Mouse (Mus musculus) R1 (cell line): ENCODE data around the gene Samd4.

Experiments
- DNase-seq: peaks from one replicate; pipeline ENCODE4 v3.0.0-alpha.2; 2018; ENCODE audit warnings: low read depth, low spot score

Samd4 gene

DNA sequence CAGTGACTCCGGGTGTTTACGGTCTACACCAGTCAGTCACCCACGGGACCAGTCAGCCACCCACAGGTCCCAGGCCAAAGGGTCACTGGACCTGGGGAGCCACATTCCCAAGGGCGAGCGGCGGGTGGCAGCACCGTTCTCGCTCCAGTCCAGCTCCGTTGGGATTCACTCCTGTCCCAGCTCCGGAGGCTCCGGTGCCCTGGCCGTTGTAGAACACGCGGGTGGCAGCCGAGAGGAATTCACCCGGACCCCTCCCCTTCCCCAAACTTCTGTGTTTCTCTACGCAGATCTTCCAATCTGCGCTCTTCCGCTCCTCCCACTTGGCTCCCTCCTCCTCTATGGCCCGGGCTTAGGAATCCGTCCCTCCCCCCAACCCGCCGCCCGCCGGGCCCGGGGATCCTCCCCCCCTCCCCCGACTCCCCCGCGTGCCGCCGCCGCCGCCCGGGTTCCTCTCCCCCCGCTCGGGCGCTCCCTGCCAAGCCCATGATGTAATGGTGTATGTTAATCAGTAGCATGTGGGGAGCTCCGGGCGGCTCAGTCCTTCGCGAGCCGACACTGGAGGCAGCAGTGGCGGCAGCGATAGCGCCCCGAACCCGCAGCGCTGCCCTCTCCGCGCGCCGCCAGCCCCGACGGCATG is at the start of gene Samd4:
Samd4 (plus strand) TSS at position 424 of the 637 bp plus-strand sequence.
- DNase-seq, result peak; percentile 84

GRCm38 (mm10) chr14:46839326-46839725 is 43.3 kb upstream of the Samd4 start:
- no peak for DNase-seq

DNA sequence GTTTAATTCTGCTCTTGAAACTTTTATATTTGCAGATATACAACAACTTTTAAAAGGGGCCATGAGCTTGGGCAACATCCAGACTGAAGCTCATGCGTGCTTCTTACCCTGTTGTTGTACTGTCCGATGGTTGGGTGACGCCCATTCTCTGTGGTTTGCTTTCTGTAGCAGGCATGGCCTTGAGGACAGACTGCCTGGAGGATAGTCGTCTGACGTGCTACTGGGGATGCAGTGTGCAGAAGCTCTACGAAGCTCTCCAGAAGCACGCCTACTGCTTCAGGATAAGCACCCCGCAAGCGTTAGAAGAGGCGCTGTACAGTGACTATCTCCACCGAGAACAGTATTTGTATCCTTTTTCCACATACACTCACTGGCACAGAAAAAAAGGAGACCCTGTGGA is 36.9 kb upstream of the Samd4 start:
- no peak for DNase-seq

DNA sequence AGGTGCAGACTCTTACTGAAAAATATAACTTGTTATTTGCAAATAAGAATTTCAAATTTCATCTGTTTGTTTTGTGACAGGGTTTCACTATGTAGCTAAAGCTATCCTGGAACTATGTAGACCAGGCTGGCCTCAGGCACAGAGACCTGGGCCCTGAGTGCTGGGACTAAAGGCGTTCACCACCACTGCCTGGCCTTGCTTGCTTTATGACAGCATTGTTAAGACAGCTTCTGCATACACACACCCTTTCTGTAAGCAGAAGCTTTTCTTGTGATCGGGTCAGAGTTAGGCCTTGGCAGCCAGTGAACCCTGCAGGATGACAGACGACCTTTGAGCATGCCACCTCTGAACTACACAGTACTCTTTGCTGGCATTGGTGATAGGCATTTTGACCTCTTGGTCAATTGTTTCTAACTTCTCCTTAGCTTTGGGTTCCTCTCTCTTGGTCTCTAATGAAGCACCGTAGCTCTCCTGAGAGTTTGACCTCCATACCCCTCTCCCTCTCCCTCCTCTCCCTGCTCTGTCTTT is 34.5 kb upstream of the Samd4 start:
- DNase-seq, result no peak

DNA sequence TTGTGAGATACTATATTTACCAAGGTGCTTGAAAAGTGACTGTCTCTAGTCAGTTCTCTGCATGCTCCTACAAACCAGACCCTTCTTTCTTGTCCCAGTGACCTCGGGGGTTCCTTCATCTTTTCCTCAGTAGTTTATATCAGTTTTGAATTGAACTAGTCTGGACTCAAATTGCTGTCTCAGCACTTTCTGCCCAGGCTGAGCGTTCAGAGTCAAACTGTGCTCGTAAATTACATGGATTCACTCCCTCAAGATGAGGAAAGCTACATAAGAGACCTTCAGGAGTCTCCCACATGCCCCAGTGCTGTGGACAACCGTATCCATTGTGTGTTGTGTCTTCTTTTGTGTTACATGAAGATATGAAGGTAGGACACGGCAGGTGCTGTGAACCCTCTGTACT is 33.9 kb upstream of the Samd4 start:
- DNase-seq, result no peak

- DNase-seq, result no peak
Measured at GRCm38 (mm10) chr14:46849769-46850168, 32.9 kb upstream of the Samd4 start.

DNA sequence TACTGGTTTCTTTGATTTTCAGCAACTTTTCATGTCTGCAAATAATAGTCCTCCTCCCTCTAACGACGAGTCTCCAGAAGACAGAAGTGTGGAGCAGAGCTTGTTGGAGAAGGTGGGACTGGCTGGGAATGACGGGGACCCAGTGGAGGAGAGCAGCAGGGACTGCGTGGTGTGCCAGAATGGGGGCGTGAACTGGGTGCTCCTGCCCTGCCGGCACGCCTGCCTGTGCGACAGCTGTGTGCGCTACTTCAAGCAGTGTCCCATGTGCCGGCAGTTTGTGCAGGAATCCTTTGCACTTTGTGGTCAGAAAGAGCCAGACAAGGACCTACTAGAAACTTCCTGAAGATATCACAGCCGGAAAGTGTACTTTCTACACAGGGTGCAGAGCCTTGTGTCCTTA is 29.0 kb upstream of the Samd4 start:
- DNase-seq, result no peak

GRCm38 (mm10) chr14:46862922-46863321 is 19.7 kb upstream of the Samd4 start:
- no peak for DNase-seq

- DNase-seq, result peak; percentile 66
Measured at GRCm38 (mm10) chr14:46880935-46881334, 1.7 kb upstream of the Samd4 start.

DNA sequence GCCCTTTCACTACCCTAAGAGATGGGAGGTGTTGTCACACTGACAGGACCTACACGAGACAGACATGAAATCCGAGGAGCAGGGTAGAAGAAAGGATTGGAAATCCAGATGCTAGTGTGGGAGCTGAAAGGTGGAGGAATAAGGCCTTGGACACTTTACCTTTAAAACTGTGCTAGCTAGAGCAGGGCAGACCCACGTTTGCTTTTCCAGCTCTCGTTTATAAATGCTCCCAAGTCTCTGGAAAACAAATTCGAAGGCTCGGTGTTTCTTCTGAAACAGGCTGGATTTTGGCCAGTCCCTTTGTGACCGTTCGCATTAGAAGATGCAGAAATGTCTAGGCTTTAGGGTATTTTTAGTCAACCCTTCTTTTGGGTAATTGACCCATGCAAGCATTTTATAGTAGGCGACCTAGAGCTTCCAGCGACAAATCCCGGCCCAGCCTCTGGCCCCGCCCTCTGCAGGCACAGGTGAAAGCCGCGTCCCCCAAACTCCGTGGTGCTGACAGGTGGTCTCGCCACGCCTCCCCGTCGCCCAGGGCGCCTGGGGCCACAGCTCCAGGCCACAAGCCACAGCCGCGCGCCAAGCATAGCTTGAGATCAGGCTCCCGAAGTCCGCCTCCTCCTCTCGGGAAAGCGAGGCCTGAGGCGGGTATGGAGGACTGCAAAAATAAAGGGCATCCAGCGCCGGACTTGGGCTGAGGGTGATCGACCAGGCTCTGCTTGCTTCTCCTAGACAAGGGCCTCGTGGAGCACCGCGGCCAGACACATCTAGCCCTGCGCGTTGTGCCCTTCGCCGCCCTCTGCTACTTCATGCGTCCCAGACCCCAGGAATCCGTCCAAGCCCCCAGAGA is 848 bp upstream of the Samd4 start:
- DNase-seq, result peak; percentile 51

DNA sequence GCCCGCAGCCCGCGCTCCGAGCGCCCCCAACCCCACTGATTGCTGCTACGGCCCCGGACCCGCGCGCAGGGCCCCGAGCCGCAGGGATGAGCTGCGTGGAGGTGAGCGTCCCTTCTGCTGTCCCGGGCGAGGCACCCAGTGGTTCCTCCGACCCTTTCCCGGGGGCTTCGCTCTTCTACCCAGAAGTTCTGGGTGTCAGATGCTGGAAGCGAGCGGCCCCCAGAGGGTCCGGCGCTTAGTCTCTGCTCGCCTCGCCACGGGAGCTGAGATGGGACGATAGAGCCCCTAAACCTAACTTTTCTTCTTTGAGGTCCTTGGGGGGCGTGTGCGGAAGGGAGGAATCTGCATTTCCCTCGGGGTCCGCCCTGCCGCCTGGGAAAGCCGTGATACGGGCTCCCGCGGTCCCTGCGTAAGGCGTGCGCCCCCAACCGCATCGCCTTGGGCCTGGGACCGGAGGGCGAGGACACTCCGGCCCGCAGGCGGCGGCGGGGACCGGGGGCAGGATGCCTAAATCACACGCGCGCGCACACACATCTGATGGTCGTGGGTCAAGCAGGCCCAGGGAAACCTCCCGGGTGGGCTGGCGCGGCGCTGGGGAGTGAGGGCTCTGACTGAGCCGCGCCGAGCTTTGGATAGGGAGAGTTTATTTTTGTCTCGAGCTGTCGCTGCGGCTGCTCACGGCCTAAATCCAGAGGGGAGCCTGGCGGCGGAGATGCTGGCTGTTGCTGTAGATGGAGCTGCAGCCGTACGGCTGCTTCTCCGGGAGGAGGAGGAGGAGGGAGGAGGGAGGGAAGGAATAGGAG is 615 bp downstream of the Samd4 start:
- DNase-seq, result peak; percentile 57

GRCm38 (mm10) chr14:46883871-46884441 is 1.3 kb downstream of the Samd4 start:
- peak; percentile 64 for DNase-seq

- peak; percentile 64 for DNase-seq
Measured at GRCm38 (mm10) chr14:46884701-46885428, 2.2 kb downstream of the Samd4 start.

DNA sequence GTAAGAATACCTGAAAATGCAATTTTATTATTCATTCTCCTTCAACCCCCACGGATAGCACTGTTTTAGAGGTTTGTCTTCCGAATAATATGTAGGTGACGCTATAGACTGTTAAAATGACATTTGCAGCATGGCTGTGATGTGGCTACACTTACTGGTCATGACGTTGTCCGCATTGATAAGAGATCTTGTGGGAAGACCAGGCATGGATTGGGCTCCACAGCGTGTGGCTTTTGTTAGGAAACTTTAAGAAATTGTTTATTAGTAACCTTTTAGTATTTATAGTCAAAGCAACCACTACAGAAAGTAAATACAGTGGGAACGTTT is 2.7 kb downstream of the Samd4 start:
- no peak for DNase-seq

DNA sequence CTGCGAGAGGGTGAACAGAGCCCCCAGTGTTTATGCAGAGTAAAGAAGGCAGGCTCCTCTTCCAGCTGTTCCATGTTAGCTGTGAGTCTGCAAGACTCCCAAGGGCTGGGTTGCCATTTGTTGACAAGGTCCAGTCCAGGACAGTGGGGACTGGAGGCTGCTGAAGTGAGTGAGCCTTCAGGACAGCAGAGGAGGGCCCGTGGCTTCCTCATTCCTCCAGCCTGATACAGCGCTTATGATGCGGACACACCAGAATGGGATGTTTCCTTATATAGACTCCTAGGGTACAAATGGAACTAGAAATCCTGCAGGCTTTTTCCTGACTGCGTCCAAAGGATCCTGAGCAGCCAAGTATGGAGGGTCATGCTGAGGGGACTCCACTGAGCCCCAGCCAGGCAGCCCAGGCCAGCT is 3.2 kb downstream of the Samd4 start:
- no peak for DNase-seq

DNA sequence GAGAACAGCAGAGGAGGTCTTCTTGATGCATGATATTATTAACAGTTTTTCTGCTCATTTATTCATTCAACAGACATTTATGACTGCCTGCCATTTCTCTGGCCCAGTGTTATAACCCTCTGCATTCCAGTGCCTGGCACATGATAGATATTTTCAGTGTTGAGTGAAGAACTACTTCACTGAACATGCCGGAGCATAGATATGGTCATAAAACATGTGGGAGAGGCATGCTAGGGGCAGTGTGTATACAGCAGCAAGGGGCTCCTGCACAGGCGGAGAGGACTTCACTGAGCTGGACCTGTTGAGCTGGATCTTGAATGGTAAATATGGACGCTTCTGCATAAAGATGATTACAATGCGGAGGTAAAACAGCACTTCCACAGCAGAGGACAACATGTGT is 6.4 kb downstream of the Samd4 start:
- DNase-seq, result no peak

DNA sequence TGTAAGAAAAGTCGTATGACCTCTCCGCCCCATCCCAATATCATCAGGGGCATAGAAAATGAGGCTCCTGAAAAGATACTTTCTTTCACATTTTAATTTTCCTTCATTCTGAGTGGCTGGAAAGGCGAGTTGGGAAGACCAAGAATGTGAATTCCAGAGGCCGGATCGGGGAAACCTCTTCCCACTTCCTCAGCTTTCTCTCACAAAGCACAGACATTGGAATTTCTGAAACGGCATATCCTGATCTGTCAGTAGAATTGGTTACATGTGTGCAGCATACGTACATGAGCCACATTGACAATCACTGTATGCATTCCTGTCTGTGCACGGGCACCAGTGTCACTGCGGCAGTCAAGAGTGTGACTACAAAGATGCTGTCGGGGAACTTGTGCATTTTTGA is 11.3 kb downstream of the Samd4 start:
- no peak for DNase-seq

DNA sequence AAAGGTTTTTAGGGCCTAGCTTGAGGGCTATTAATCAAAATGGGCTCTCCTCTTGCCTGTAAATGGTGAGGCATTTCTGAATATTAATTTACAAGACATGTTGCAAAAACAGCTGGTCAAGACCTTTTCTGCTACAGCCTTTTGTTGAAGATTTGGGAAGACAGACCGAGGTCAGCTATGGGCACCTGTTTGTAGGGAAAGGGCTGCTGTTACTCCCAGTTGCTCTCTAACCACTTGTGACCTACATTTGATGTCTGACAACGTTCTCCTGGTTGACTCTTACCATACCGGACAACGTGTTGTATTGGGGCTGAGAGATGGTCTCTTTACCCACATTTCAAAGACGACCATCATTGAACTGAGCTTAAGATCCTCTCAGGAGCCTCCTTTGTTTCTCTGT is 15.3 kb downstream of the Samd4 start:
- DNase-seq, result no peak

- no peak for DNase-seq
Measured at GRCm38 (mm10) chr14:46898626-46899025, 16.0 kb downstream of the Samd4 start.

DNA sequence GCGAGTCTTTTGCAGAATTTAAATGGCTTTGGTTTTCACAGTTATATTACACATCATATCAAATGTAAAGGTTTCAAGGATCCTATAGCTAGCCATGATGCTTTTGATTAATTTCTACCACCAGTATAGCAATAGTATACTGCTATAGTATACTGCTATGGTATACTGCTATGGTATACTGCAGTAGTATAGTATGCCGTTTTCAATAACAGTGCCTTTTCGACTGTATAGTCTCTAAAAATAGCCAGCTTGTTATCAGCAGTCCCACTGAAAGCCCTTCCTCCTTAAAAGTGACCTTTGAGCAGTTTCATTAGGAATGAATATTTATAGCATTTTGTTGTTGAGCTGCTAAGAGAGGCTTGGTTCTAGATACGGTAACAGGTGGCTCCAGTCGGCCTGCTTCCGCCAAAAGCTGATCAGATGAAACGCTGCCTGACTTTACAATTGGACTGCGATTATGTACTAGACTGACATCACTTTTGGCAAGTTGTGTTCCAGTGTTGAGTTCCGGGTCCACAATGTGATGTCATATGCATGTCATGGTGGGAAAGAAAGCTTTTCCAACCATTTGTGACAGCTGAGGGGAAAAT is 19.9 kb downstream of the Samd4 start:
- no peak for DNase-seq

DNA sequence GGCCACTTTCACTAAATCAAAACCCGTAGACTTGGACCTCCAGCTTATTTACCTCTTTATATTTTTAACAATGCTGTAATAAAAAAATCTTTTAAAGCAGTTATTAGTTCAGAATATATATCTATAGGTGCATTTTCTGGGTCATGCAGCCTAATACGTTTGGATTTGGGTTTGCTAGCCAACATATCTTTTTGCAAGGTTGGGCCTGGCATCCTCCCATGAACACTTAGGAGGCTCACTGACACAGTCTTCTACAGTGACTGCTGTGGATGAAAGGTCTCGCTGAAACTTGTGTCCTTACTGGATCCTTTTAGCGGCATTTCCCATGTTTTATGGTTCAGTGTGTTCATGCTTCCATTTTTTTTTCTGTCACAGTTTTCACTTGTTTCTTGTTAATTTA is 21.6 kb downstream of the Samd4 start:
- no peak for DNase-seq
